ENCODE assay signal across 24 mouse cellular contexts in the genomic region with DNA sequence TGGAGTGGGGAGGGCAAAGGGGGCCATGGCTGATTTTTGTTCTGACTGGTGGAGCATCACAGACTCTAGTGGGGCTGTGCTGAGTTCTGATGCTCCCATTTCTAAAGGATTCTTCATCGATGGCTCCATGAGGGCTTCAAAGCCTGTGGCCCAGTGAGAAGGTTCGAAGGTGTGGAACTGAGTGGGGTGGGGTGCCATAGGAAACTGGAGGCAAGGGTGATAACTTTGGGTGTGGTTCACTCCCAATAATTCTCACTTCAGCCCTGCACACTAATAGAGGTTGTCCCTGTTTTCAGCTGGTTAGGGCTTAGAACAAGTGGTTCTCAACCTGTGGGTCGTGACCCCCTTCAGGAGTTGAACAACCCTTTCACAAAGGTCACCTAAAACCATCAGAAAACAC. TPM values are rescaled to one million over a fixed set of nuclear protein-coding genes. Genes with fewer than 3 reads are reported as not detected.
DNase-seq lines count a peak whose midpoint lies in the region; ATAC-seq and TF ChIP-seq lines count a peak whose summit lies in the region.
"Had no signal": no experiment of that assay in that cellular context is flagged by ENCODE, and none has a peak within 500 bp of the region (broad histone marks: within the 10 kb centered on the region; RNA-seq: fewer than 3 reads in every experiment).

No protein-coding gene starts in this region.

- no peaks in the 10 kb centered on the region for H3K27me3 ChIP-seq in liver, embryonic 15.5 days
- H3K27me3 ChIP-seq in midbrain, embryonic 16.5 days (ENCODE audit: control insufficient read depth, insufficient read depth, low read depth, low read length) = no peaks in the 10 kb centered on the region
- H3K27me3 ChIP-seq: embryonic facial prominence, embryonic 12.5 days; heart, embryonic 15.5 days; hindbrain, embryonic 13.5 days; Patski had no signal

- peaks cover 96% of the 10 kb centered on the region for H3K4me1 ChIP-seq in liver, embryonic 15.5 days (replicated peaks)
- no peaks in the 10 kb centered on the region for H3K4me1 ChIP-seq in midbrain, embryonic 16.5 days (ENCODE audit: control insufficient read depth, insufficient read depth, low read length)

- H3K4me2 ChIP-seq in liver, embryonic 15.5 days = peak overlapping the region; percentile 46
- no peak overlapping the region for H3K4me2 ChIP-seq in midbrain, embryonic 16.5 days (ENCODE audit: low read length)
- H3K4me2 ChIP-seq: embryonic facial prominence, embryonic 12.5 days; heart, embryonic 11.5 days; heart, embryonic 15.5 days; hindbrain, embryonic 13.5 days had no signal

- H3K36me3 ChIP-seq in liver, embryonic 15.5 days (replicated peaks) = peaks cover 22% of the 10 kb centered on the region
- H3K36me3 ChIP-seq in midbrain, embryonic 16.5 days (ENCODE audit: control insufficient read depth, insufficient read depth, low read length) = 0 out of 2 replicates have a peak, but pooled peaks cover 2% of the 10 kb centered on the region

- WGBS in liver, embryonic 15.5 days (ENCODE audit: insufficient replicate concordance) = 35% methylated on average over 3 of the region's 3 CpGs
- WGBS in midbrain, embryonic 16.5 days = 92% methylated on average over 3 of the region's 3 CpGs

- peak; percentile 49 for ATAC-seq in liver, embryonic 15.5 days (ENCODE audit: insufficient read depth)
- ATAC-seq in midbrain, embryonic 16.5 days = no peak
- ATAC-seq: CD4-positive, CD25-positive, alpha-beta regulatory T cell, adult 4 months; forebrain, embryonic 14.5 days; hindbrain, postnatal 0 days; Patski had no signal

- peak overlapping the region; percentile 85 for H3K27ac ChIP-seq in gastrocnemius, adult 2 months
- H3K27ac ChIP-seq in liver, embryonic 15.5 days (replicated peaks) = no peak overlapping the region; the same call in 1 of the 2 replicates
- no peak overlapping the region for H3K27ac ChIP-seq in midbrain, embryonic 16.5 days (ENCODE audit: low read length)
- H3K27ac ChIP-seq: embryonic facial prominence, embryonic 12.5 days; forebrain, embryonic 10.5 days; hindbrain, embryonic 13.5 days; hindbrain, postnatal 0 days had no signal

- no peak overlapping the region for H3K4me3 ChIP-seq in gastrocnemius, adult 2 months
- H3K4me3 ChIP-seq in liver, embryonic 15.5 days (replicated peaks) = no peak overlapping the region
- H3K4me3 ChIP-seq in midbrain, embryonic 16.5 days (ENCODE audit: low read depth, low read length) = no peak overlapping the region
- H3K4me3 ChIP-seq: embryonic facial prominence, embryonic 12.5 days; forebrain, embryonic 10.5 days; heart, adult 2 months; heart, embryonic 15.5 days; hindbrain, embryonic 13.5 days had no signal

- no peaks in the 10 kb centered on the region for H3K9me3 ChIP-seq in liver, embryonic 15.5 days (replicated peaks)
- H3K9me3 ChIP-seq in midbrain, embryonic 16.5 days (replicated peaks; ENCODE audit: control insufficient read depth, low read length, poor library complexity, severe bottlenecking) = no peaks in the 10 kb centered on the region
- H3K9me3 ChIP-seq: embryonic facial prominence, embryonic 12.5 days; forebrain, embryonic 10.5 days; heart, embryonic 15.5 days; hindbrain, embryonic 13.5 days had no signal

- no peak for DNase-seq in gastrocnemius, adult 2 months
- DNase-seq in gastrocnemius, postnatal 4 days (ENCODE audit: low spot score in 2 of 2) = no peak
- DNase-seq in induced T-regulatory cell, adult 2 months (ENCODE audit: low read depth) = peak; percentile 49
- no peak for DNase-seq in cerebellum, adult 11-12 months
- DNase-seq in right cerebral cortex, adult 18-20 months = no peak
- DNase-seq: adrenal gland, adult 8-10 months; adrenal gland, postnatal 36 days; B cell, adult 2 months; cerebellum, adult 8-10 months; cerebellum, postnatal 14 days; gastrocnemius, postnatal 36 days; heart, adult 2 months; heart, postnatal 14 days had no signal

- TF ChIP-seq CTCF in gastrocnemius, adult 2 months (IDR thresholded peaks at IDR 0.05) = no peak

- H3K9ac ChIP-seq in liver, embryonic 15.5 days = no peak overlapping the region
- H3K9ac ChIP-seq in midbrain, embryonic 16.5 days (ENCODE audit: low read depth, low read length) = no peak overlapping the region
- H3K9ac ChIP-seq: embryonic facial prominence, embryonic 12.5 days; heart, embryonic 15.5 days; hindbrain, embryonic 13.5 days had no signal

- intact Hi-C loops in gastrocnemius, adult 2 months (cut with DNase I) = no loop called here

RNA-seq across cellular contexts. Expression of a gene that starts 8.6 kb away (rescaled TPM):
- 100 to 1,000 TPM in 1 of 2 experiments, 10 to 100 TPM in 1; 25.7 to 113 TPM for total RNA-seq in gastrocnemius, adult 2 months (2021)
- total RNA-seq in gastrocnemius, postnatal 4 days (2021) = 10 to 100 TPM; 17.3 to 21.7 TPM
- 11.6 and 12.4 TPM in 2 replicates for polyA plus RNA-seq in liver, embryonic 15.5 days (2015; fragmentation: Nextera tagmentation; extraction: Ambion mirVana)
- 8.6 and 9.4 TPM in 2 replicates for polyA plus RNA-seq in midbrain, embryonic 16.5 days (2015; fragmentation: Nextera tagmentation; extraction: Ambion mirVana)

RNA-seq across cellular contexts. Expression of a gene that starts 14.7 kb away (rescaled TPM):
- total RNA-seq in gastrocnemius, adult 2 months (2021) = 10 to 100 TPM; 32.6 to 48.1 TPM
- 10 to 100 TPM; 19.7 to 22.8 TPM for total RNA-seq in gastrocnemius, postnatal 4 days (2021)
- 10.0 and 11.7 TPM in 2 replicates for polyA plus RNA-seq in liver, embryonic 15.5 days (2015; fragmentation: Nextera tagmentation; extraction: Ambion mirVana)
- polyA plus RNA-seq in midbrain, embryonic 16.5 days (2015; fragmentation: Nextera tagmentation; extraction: Ambion mirVana) = 1.5 and 1.9 TPM in 2 replicates

RNA-seq across cellular contexts. Expression of a gene that starts 33.8 kb away (rescaled TPM):
- total RNA-seq in gastrocnemius, adult 2 months (2021) = 10 to 100 TPM; 11.6 to 14.4 TPM
- 10 to 100 TPM; 14.0 to 14.5 TPM for total RNA-seq in gastrocnemius, postnatal 4 days (2021)
- polyA plus RNA-seq in liver, embryonic 15.5 days (2015; fragmentation: Nextera tagmentation; extraction: Ambion mirVana) = 3.6 and 3.7 TPM in 2 replicates
- polyA plus RNA-seq in midbrain, embryonic 16.5 days (2015; fragmentation: Nextera tagmentation; extraction: Ambion mirVana) = 19.2 and 19.7 TPM in 2 replicates

RNA-seq across cellular contexts. Expression of a gene that starts 36.0 kb away (rescaled TPM):
- 10 to 100 TPM; 37.9 to 49.6 TPM for total RNA-seq in gastrocnemius, adult 2 months (2021)
- 10 to 100 TPM; 16.9 to 18.1 TPM for total RNA-seq in gastrocnemius, postnatal 4 days (2021)
- polyA plus RNA-seq in liver, embryonic 15.5 days (2015; fragmentation: Nextera tagmentation; extraction: Ambion mirVana) = 0.12 TPM in 2 replicates
- 10.2 and 11.2 TPM in 2 replicates for polyA plus RNA-seq in midbrain, embryonic 16.5 days (2015; fragmentation: Nextera tagmentation; extraction: Ambion mirVana)
